Mouse (Mus musculus): ENCODE results near the gene Gm39566. TPM values are rescaled to one million over a fixed set of nuclear protein-coding genes. Genes with fewer than 3 reads are reported as not detected.

The Gm39566 gene
- polyA plus RNA-seq, 1 experiment from 2014 or later = not detected

- H3K27ac ChIP-seq = 0 out of 2 replicates have a peak overlapping the region, but pooled peaks have one; percentile 14
- no peak overlapping the region for H3K4me3 ChIP-seq
- peaks cover 19% of the 10 kb centered on the region for H3K4me1 ChIP-seq
- H3K36me3 ChIP-seq = 0 out of 2 replicates have a peak, but pooled peaks cover 2% of the 10 kb centered on the region
- 35% methylated on average over 7 of the region's 7 CpGs for WGBS
- no peak for DNase-seq (ENCODE audit: low spot score)
- no peaks in the 10 kb centered on the region for H3K9me3 ChIP-seq (replicated peaks)
- peaks cover 79% of the 10 kb centered on the region for H3K27me3 ChIP-seq (ENCODE audit: low read depth, poor library complexity, severe bottlenecking)
Observed at GRCm38 (mm10) chr11:69778985-69779384, 36.1 kb downstream of the Gm39566 start.

- no peaks in the 10 kb centered on the region for H3K9me3 ChIP-seq (replicated peaks)
- H3K36me3 ChIP-seq = 0 out of 2 replicates have a peak, but pooled peaks cover 2% of the 10 kb centered on the region
- WGBS = 67% methylated on average over 23 of the region's 23 CpGs
- H3K4me3 ChIP-seq = no peak overlapping the region
- DNase-seq (ENCODE audit: low spot score) = no peak
- H3K4me1 ChIP-seq = peaks cover 19% of the 10 kb centered on the region
- peaks cover 79% of the 10 kb centered on the region for H3K27me3 ChIP-seq (ENCODE audit: low read depth, poor library complexity, severe bottlenecking)
- 0 out of 2 replicates have a peak overlapping the region, but pooled peaks have one; percentile 14 for H3K27ac ChIP-seq
Observed at GRCm38 (mm10) chr11:69778258-69778982, 36.7 kb downstream of the Gm39566 start.

- H3K27me3 ChIP-seq (ENCODE audit: low read depth, poor library complexity, severe bottlenecking) = peaks cover 76% of the 10 kb centered on the region
- H3K4me3 ChIP-seq = no peak overlapping the region
Observed at GRCm38 (mm10) chr11:69777504-69778257, 37.4 kb downstream of the Gm39566 start.

GRCm38 (mm10) chr11:69776488-69776887 is 38.6 kb downstream of the Gm39566 start:
- Histone ChIP-seq H3K36me3 (0 out of 2 replicates have a peak, but pooled peaks cover 2% of the 10 kb centered on the region), H3K27me3 (ENCODE audit: low read depth, poor library complexity, severe bottlenecking) (peaks cover 65% of the 10 kb centered on the region), H3K9me3 (replicated peaks) (no peaks in the 10 kb centered on the region), H3K27ac (peak overlapping the region; percentile 37; the same call in 1 of the 2 replicates), H3K4me1 (peaks cover 19% of the 10 kb centered on the region), H3K4me3 (no peak overlapping the region)
- DNase-seq (ENCODE audit: low spot score) = no peak
- 82% methylated on average over 20 of the region's 20 CpGs for WGBS

More at GRCm38 (mm10) chr11:69777504-69778257, 37.4 kb downstream of the Gm39566 start:
- Histone ChIP-seq H3K36me3 (0 out of 2 replicates have a peak, but pooled peaks cover 2% of the 10 kb centered on the region), H3K27ac (peak overlapping the region; percentile 36; the same call in 1 of the 2 replicates), H3K4me1 (peaks cover 19% of the 10 kb centered on the region), H3K9me3 (replicated peaks) (no peaks in the 10 kb centered on the region)
- no peak for DNase-seq (ENCODE audit: low spot score)
- WGBS = 64% methylated on average over 26 of the region's 26 CpGs

- 67% methylated on average over 10 of the region's 10 CpGs for WGBS
- H3K4me1 ChIP-seq = peaks cover 19% of the 10 kb centered on the region
- peaks cover 65% of the 10 kb centered on the region for H3K27me3 ChIP-seq (ENCODE audit: low read depth, poor library complexity, severe bottlenecking)
- H3K9me3 ChIP-seq (replicated peaks) = no peaks in the 10 kb centered on the region
- 0 out of 2 replicates have a peak, but pooled peaks cover 2% of the 10 kb centered on the region for H3K36me3 ChIP-seq
- H3K27ac ChIP-seq = no peak overlapping the region
- DNase-seq (ENCODE audit: low spot score) = no peak
- no peak overlapping the region for H3K4me3 ChIP-seq
Observed at GRCm38 (mm10) chr11:69775716-69776115, 39.4 kb downstream of the Gm39566 start.

- 0 out of 2 replicates have a peak, but pooled peaks cover 2% of the 10 kb centered on the region for H3K36me3 ChIP-seq
- WGBS = 69% methylated on average over 5 of the region's 5 CpGs
Observed at GRCm38 (mm10) chr11:69774961-69775360, 40.1 kb downstream of the Gm39566 start.

GRCm38 (mm10) chr11:69767625-69767909 is 47.5 kb downstream of the Gm39566 start:
- H3K9me3 ChIP-seq (replicated peaks) = no peaks in the 10 kb centered on the region
- peaks cover 15% of the 10 kb centered on the region for H3K27me3 ChIP-seq (ENCODE audit: low read depth, poor library complexity, severe bottlenecking)
- no peaks in the 10 kb centered on the region for H3K36me3 ChIP-seq
- peaks cover 36% of the 10 kb centered on the region for H3K4me1 ChIP-seq
- 65% methylated on average over 4 of the region's 4 CpGs for WGBS
- H3K27ac ChIP-seq = no peak overlapping the region
- no peak for DNase-seq (ENCODE audit: low spot score)
- H3K4me3 ChIP-seq = 0 out of 2 replicates have a peak overlapping the region, but pooled peaks have one; percentile 1

More at GRCm38 (mm10) chr11:69774961-69775360, 40.1 kb downstream of the Gm39566 start:
- no peak for DNase-seq (ENCODE audit: low spot score)
- Histone ChIP-seq H3K27me3 (ENCODE audit: low read depth, poor library complexity, severe bottlenecking) (peaks cover 59% of the 10 kb centered on the region), H3K4me1 (peaks cover 19% of the 10 kb centered on the region), H3K4me3 (no peak overlapping the region), H3K9me3 (replicated peaks) (no peaks in the 10 kb centered on the region), H3K27ac (no peak overlapping the region)

GRCm38 (mm10) chr11:69766872-69767624 is 48.0 kb downstream of the Gm39566 start:
- peak overlapping the region; percentile 85 for H3K4me3 ChIP-seq
- DNase-seq (ENCODE audit: low spot score) = no peak
- peaks cover 15% of the 10 kb centered on the region for H3K27me3 ChIP-seq (ENCODE audit: low read depth, poor library complexity, severe bottlenecking)
- H3K9me3 ChIP-seq (replicated peaks) = no peaks in the 10 kb centered on the region
- peaks cover 36% of the 10 kb centered on the region for H3K4me1 ChIP-seq
- 64% methylated on average over 13 of the region's 13 CpGs for WGBS
- H3K27ac ChIP-seq = no peak overlapping the region
- H3K36me3 ChIP-seq = no peaks in the 10 kb centered on the region

GRCm38 (mm10) chr11:69766126-69766609 is 48.9 kb downstream of the Gm39566 start:
- Histone ChIP-seq H3K9me3 (replicated peaks) (no peaks in the 10 kb centered on the region), H3K4me1 (peaks cover 36% of the 10 kb centered on the region), H3K27ac (peak overlapping the region; percentile 93), H3K4me3 (peak overlapping the region; percentile 85), H3K27me3 (ENCODE audit: low read depth, poor library complexity, severe bottlenecking) (peaks cover 15% of the 10 kb centered on the region), H3K36me3 (no peaks in the 10 kb centered on the region)
- DNase-seq (ENCODE audit: low spot score) = peak; percentile 69
- under 1% methylated on average over 35 of the region's 37 CpGs for WGBS

- Histone ChIP-seq H3K9me3 (replicated peaks) (no peaks in the 10 kb centered on the region), H3K27ac (peak within 1 kb of the TSS; percentile 93), H3K4me3 (peak within 1 kb of the TSS; percentile 85), H3K27me3 (ENCODE audit: low read depth, poor library complexity, severe bottlenecking) (peaks cover 15% of the 10 kb centered on the region), H3K36me3 (no peaks in the 10 kb centered on the region), H3K4me1 (peaks cover 41% of the 10 kb centered on the region)
- WGBS = 25% methylated on average over 38 of the region's 55 CpGs
- peak; percentile 63 for DNase-seq (ENCODE audit: low spot score)
Observed at GRCm38 (mm10) chr11:69765221-69766125, 49.6 kb downstream of the Gm39566 start, which contains the start of gene Zbtb4. TSS of gene Zbtb4 (plus strand) at chr11:69765912.

GRCm38 (mm10) chr11:69763551-69763950 is 51.5 kb downstream of the Gm39566 start:
- Histone ChIP-seq H3K36me3 (no peaks in the 10 kb centered on the region), H3K4me3 (no peak overlapping the region), H3K9me3 (replicated peaks) (no peaks in the 10 kb centered on the region), H3K4me1 (peaks cover 48% of the 10 kb centered on the region), H3K27me3 (ENCODE audit: low read depth, poor library complexity, severe bottlenecking) (peaks cover 15% of the 10 kb centered on the region), H3K27ac (no peak overlapping the region)
- no peak for DNase-seq (ENCODE audit: low spot score)
- 69% methylated on average over 7 of the region's 7 CpGs for WGBS

All from limb, embryonic 10.5 days (tissue).